Mouse (Mus musculus) erythroblast, adult 5-6 weeks (primary cell): ENCODE results near the gene Zfp664. TPM values are rescaled to one million over a fixed set of nuclear protein-coding genes. Genes with fewer than 3 reads are reported as not detected.

Source experiments
- ATAC-seq: replicated peaks from 2 replicates; pipeline ENCODE4 v1.8.0; 2016; ENCODE audit warnings: moderate number of reproducible peaks, mild to moderate bottlenecking, moderate TSS enrichment, inconsistent platforms; ENCODE audit not compliant: poor library complexity, low FRiP score, severe bottlenecking
- total RNA-seq, 2 experiments: library from RNA; stranded (forward) in 1 of 2; stranded (reverse) in 1 of 2; fragments of 150-400 nt in 1 of 2; fragments of 200-764, 138-1000 nt in 1 of 2; gene quantifications; 2 replicates each; pipeline versions ENCODE4 v1.2.3 to v1.2.4; 2015 to 2017; ENCODE audit warnings: low replicate concordance in 2 of 2

The Zfp664 gene
- total RNA-seq, 2 experiments from 2014 or later = 3.3 to 5.0 TPM

DNA sequence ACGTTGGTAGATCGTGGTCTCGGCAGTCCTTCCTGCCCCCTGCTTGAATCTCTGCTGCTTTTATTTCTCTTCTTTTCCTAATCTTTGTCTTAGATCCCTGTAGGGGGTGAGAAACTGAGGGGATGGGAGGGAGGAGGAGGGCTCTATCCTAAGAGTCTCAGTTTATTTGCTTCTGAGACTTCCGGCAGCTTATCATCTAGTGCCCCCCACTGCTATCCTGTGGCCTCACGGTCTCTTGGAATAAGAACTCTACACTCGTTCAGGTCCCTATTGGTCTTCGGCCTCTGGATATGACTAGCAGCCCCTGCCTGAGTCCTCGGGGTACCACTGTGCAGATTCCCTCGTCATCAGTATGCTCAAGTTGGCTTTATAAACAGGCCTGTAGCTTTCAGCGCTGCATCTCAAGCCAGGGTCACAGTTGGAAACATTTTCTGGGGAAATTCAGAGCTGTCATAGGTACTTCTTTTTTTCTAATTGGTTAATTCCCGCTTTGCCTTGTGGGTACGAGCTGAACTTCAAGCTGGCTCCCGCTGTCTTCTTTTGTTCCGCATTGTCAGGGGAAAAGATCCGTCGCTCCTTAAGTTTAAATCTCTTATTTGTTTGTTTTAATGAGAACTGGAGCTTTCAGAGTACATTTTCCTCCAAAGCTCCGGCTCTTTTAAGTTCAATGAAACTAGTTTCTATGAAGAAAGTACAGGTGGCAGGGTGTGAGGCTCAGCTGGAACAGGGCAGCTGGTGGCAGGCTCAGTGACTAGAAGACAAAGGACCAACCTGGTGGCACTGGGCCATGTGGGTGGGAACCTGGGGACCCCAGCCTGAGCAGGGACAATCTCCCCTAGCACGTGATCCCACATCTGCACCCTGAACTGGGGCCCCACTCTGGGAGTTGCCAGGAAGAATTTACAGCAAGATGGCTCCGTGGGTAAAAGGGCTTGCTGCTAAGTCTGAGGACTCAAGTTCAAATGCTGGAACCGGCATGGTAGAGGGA is 50.7 kb downstream of the Zfp664 start:
- no peak for ATAC-seq

DNA sequence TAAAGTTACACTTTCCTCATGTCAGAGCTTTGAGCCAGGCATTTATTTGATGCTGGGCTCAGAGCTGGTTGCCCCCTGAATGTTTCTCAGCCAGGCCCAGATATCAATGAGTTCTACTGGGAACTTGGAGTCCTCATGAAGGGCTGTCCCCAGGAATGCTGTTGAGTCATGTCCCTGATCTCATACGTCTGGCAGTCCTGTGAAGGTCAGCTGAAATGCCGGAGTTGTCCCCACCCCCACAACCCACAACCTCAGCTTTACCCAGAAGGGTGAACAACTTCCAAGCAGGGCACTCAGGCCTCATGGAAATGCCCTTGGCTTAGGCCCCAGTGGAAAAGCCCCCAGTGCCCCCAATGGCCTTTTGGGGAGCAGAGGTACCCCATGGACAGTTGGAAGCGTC is 57.3 kb downstream of the Zfp664 start:
- no peak for ATAC-seq

DNA sequence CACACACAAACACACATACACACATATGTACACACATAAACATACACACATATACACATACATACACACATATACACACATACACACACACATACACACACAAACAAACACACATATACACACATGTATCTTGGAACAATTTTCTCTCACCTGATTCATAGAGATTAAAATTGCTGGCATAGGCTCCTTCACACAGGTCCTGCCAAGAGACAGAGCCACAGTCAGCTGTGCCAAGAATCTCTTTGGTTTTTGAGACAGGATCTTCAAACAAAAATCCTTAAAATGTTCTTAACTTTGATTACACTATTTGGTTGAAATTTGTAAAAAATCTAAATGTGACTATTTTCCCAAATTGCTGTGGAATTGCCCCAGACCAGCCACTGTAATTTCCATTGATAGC is 58.9 kb downstream of the Zfp664 start:
- ATAC-seq = no peak

DNA sequence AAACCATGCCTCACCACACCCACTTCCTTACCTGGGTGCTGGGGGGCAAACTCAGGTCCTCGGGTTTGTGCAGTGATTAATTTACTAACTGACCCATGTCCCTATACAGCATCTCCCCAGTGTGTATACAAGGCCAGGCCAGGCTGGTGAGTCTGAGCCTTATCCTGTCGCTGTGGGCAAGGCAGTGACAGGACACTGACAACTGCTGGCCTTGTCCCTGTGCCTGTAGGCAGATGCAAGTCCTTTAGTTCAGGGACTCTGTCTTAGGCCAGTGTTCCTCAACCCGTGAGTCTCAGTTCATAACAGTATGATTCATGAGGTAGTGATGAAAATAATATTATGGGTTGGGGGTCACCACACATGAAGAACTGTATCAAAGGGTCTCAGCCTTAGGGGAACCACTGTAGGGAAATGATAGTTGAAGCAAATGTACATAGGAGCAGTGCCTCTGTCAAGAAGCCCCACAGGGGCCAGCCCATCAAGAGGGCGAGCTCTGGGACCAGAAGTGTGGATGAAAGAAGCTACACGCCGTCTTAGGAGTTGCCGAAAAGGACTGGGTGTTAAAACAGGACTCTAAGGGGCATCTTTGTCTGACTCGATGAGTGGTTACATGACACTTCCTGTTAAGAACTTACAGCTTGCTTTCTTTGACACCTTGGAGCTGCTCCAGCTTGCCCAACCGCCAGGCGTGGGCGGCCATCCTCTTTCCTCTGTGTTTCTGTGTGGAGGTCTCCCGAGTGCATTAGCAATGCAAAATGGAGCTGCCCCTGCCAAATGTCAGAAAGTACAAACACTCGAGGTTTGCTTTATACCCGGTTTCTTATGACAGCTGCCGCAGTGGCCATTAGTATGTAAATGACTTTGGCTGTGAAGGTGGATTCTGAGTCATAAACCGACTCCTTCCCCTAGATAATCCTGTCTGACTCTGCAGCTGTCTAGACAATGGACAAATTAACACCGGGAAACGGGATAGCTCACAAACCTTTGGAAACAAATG is 60.2 kb downstream of the Zfp664 start:
- no peak for ATAC-seq

DNA sequence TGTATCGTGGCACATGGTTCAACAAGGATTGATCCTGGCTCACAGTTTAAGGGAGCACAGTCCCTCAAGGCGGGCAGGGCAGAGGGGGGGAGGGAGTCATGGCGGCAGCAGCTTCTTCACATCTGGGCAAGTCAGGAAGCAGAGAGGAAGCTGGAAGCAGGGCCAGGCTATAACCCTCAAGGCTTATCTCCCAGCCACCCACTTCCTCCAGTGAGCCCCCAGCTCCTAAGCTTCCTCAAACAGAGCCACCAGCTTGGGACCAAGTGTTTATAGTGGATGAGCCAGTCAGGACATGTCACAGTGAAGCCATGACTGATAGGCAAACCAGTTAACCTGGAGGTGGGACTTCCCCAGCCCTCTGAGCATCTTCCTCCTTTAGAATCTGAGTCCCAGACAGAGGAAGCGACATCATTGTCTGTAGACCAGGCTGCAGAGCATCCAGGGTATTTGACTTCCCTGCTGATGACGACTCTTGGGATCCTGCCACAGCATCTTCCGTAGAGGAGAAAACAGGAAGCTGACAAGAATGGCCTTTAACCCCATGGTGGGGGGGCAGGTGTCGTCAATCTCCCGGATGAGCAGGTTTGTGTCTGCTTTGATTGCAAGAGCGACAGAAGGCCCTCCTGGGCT is 67.0 kb downstream of the Zfp664 start:
- no peak for ATAC-seq

DNA sequence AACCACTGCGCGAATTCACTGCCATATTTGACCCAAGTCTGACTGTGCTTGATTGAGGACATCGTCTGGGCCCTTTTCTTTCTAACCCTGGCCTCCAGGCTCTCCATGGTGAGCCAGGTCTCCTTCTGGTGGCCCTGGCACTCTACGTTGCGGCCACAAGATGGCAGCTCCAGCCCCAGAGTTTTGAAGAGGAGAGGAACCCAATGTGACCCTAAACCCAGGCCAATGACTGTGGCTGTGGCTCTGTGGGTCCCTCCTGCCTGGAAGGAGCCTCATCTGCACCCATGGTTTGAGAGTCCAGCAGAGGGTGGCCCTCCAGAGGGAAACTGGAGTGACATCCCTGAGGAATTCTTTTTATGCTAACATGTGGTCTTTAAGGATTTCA is 67.6 kb downstream of the Zfp664 start:
- ATAC-seq = no peak

DNA sequence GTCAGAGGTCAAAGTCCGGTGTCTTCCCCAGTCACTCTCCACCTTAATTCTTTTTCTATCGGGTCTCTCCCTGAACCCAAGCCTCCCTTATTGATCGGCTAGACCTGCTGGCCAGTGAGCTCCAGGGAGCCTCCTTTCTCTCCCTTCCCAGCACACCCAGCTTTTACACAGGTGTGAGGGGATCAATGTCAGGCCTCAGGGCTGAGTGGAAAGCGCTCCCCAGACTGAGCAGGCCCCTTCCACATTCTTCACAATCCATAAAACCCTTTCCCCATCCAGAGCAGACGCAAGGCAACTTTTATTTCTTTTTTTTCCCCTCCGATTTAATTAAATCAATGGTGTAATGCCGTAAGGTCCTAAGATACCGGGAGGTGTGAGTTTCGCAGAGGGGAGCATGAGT is 68.1 kb downstream of the Zfp664 start:
- ATAC-seq = no peak

DNA sequence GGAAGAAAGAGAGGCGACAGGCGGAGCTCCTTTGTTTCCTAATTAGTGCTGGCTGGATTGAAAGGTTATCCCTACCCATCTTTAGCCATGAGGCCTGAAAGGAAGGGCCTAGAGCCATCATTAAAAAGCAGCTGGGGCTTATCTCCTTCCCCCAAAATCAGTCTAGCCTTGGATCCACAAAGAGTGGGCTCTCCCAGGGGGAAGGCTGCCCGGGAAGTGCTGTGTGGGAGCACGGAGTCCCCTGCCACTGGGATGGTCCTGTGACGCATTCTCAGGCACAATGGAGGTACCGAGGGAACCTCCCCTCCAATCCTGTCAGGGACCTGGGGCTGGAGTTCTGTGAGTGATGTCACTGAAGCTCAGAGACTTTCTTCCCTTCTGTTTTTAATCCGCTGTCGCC is 68.6 kb downstream of the Zfp664 start:
- no peak for ATAC-seq

DNA sequence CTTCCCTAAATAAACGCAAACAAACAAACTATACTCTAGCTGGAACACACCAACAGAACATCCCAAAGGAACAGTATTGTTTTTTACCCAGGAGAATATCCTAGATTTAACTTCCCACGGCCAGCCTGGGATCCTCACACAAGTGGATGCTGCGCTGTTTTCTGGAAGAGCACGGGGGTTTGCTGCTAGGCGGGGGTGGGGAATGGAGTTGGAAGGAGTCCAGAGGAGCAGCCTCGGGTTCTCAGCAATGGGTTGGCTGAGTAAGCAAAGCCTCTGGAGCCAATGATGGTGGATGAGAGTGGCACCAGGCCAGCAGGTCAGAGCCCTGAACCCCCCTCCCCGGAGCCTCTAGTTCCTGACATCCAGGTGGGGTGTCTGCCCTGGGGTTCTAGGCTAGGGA is 72.1 kb downstream of the Zfp664 start:
- ATAC-seq = no peak

DNA sequence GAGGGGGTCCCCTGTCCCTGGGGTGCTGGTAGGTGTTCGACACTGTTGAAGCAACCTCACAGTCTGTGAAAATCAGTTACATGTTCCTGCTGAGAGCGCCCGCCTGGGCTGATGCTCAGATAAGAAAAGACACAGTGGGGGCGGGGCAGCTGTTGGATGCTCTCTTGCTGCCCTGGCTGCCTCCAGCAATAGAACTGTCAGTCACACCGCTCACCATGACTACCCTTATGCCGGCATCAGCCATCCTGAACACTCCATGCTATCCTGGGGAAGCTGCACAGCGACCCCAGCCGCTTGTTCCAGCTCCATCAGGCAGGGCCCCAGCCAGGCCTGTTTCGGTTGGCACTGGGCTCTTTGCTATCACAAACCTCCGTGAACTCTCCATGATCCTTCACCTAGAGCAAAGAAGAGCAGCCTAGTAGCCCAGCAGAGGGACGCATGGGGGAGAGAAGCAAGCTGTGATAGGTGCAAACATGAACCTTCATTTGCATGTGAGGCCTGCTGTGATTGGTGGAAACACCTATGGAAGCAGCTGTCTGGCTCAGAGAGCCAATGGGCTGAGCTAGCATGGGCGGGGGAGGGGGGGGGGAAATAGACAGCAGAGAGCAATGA is 80.8 kb downstream of the Zfp664 start:
- ATAC-seq = no peak

DNA sequence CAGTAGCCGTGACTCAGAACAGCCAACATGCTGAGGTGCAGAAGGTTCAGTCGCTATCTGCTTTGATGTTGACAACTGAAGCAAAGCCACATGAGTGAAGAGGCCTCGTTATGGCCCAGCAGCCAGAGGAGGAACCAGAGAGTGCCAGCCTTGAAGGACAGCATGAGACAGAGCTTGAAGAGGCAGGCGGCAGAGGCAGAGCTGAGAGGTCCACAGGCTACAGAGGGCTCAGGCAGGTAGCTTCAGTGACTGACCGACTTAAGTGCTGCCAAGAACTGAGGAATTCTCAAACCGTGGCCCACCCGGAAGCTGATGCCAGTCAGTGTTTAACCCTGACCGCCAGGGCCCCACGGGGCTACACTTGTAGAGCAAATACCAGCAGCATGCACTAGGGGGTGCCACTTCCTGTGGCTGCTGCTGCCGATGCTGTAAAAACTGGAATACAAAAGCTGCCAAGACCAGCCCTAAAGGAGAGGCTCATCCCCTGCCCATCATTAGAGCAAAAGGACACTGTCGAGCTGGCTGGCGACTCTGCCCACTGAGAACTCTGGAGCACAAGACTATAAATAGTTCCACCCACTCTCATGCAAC is 81.4 kb downstream of the Zfp664 start:
- peak; percentile 43; the same call in 1 of the 2 replicates for ATAC-seq

DNA sequence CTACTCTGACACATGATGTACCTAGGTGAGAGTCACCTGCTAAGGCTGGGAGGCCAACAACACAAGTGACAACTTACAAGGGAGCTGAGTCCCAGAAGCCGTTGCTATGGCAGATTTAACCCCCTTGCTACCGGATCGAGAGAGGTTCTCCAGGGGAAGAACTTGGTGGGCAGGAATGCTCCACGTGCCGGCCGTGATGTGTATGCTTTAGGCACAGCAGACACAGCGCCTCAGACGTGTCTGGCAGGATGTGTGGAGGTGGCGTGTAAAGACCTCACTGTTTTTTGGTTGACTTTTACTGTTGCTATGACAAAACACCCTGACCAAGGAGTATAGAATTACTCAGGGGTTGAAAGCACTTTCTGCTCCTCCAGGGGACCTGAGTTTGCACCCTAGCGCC is 81.9 kb downstream of the Zfp664 start:
- ATAC-seq = no peak

DNA sequence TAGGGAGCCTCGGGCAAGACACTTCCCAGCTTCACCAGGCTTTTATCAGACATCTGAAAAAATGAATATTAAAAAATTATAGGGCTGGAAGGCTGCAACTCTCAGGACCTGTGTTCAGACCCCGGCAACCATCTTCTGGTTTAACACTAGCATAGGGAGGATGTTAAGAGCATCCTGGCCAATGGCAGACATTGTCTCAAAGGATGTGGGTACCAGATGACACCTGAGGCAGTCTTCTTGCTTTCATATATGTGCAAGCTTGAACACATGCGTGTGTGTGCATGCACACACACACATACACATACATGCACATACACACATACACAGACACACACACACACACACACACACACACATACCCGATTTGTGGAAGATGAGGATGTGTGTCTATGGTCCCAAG is 82.6 kb downstream of the Zfp664 start:
- no peak for ATAC-seq

DNA sequence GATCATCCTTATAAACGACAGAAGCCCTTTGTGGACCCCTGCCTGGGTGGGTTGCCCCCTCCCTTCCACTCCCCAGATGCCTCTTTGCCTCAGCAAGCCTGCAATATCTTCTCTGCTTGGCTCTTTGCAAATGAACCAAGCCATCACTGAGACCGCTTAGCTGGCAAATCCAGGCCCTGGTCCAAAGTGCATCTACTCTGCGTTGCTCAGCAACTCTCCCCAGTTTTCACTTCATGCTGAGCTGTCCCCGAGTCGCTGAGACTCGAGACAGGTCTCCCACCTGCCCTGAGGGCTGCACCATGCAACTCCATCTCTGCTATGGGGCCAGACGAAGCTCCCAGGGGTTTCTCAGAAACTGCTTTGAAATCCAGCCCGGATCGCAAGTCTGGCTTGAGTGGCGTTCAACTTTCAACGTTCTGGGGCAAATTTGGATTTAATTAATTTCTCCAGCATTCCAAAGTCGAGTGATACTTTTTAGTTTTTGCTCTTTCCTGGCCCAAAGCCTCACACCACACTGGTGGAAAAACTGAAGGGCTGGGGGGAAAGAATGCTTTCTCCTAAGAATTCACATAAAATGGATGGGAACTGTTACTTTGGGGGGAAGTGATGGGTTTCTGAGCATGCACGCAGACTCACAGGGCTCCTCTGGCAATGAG is 88.3 kb downstream of the Zfp664 start:
- no peak for ATAC-seq

DNA sequence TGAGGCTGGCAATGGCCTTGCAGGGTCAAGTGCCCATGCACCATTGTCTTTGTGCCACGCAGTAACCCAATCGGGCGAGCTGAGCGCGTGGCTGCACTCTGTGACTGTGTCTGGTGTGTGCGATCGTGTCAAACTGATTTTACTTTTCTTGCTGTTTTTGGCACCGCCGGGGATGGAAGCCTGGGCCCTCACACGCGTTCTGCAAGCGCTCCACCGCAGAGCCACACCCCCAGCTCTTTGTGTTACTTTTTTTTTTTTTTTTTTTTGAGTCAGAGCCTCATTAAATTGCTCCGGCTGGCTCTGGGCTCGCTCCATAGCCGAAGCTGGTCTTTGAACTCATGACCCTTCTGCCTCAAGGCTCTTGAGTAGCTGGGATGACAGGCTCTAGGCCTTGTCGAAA is 88.8 kb downstream of the Zfp664 start:
- ATAC-seq = no peak
